Mouse (Mus musculus): ENCODE measurements around the gene Acvrl1. TPM values are rescaled to one million over a fixed set of nuclear protein-coding genes. Genes with fewer than 3 reads are reported as not detected.

The Acvrl1 gene
- polyA plus RNA-seq, 3 experiments from 2014 or later = 0.86 to 1.9 TPM; not detected in 1

DNA sequence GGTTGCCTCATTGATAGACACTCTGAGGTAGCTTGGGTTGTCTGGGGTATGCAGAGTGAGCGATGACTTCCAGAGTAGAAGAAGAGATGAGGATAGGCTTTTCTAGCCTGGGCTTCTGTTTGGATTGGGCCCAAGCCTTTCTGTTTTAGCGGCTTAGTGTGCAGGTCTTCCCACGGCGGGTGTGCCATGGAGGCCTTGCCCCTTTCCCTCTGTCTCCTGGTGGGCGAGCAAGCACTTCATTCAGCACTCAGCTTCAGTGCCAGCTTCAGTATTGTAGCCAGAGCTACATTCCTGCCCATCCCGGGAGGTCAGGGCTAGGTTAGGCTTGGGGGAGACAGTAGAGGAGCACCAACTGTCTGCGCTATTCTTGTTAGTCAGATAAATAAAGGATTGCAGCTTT lies 64.3 kb downstream of the Acvrl1 start:
- ATAC-seq = no peak

DNA sequence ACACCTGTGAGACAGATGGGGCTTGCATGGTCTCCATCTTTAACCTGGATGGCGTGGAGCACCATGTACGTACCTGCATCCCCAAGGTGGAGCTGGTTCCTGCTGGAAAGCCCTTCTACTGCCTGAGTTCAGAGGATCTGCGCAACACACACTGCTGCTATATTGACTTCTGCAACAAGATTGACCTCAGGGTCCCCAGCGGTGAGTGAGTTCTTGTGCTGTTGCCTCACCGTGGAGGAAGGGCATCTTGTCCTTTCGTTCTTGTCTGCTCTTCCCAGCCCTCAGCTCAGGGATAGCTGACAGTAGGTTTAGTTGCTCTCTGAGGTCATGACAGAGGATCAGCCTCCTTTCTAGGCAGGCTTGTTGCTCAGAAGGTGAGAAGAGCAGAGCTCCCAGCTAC lies 65.6 kb downstream of the Acvrl1 start:
- no peak for ATAC-seq

Other genes starting within 250 kb of the Acvrl1 start
- gene Gm47841, start 81.1 kb upstream of the Acvrl1 start, polyA plus RNA-seq (2017; shearing (Covaris generic)) = not detected
- not detected for gene Fignl2, start 50.0 kb upstream of the Acvrl1 start, polyA plus RNA-seq (2017; shearing (Covaris generic))
- not detected for gene Ankrd33, start 12.8 kb upstream of the Acvrl1 start, polyA plus RNA-seq (2017; shearing (Covaris generic))
- 1 to 10 TPM in 2 of 3 experiments, under 1 TPM in 1; 0.53 to 4.0 (median 3.6) TPM for gene Acvr1b, start 45.5 kb downstream of the Acvrl1 start, polyA plus RNA-seq (2017; shearing (Covaris generic))
- under 1 TPM; 0.18 to 0.50 (median 0.28) TPM for gene Grasp, start 95.7 kb downstream of the Acvrl1 start, polyA plus RNA-seq (2017; shearing (Covaris generic))
- 10 to 100 TPM; 46.4 to 73.4 (median 68.3) TPM for gene Nr4a1, start 125.7 kb downstream of the Acvrl1 start, polyA plus RNA-seq (2017; shearing (Covaris generic))
- gene Atg101, start 155.8 kb downstream of the Acvrl1 start, polyA plus RNA-seq (2017; shearing (Covaris generic)) = 10 to 100 TPM; 39.9 to 53.6 (median 47.8) TPM
- gene 6030408B16Rik, start 164.7 kb downstream of the Acvrl1 start, polyA plus RNA-seq (2017; shearing (Covaris generic)) = under 1 TPM in 1 of 3 experiments, not detected in 2; 0.70 TPM
- gene Krt80, start 241.6 kb downstream of the Acvrl1 start, polyA plus RNA-seq (2017; shearing (Covaris generic)) = under 1 TPM in 1 of 3 experiments, not detected in 2; 0.16 TPM